Mouse (Mus musculus): ENCODE results near the gene Zkscan3.
A peak's percentile ranks its signal among the peaks of the same experiment; 100 is the strongest.

The Zkscan3 gene

GRCm38 (mm10) chr13:21402287-21402846 is at the start of gene Zkscan3:
TSS of gene Zkscan3 (minus strand) at chr13:21402755.
- DNase-seq, result peak; percentile 92

GRCm38 (mm10) chr13:21447856-21448614 is 45.5 kb upstream of the Zkscan3 start:
- no peak for DNase-seq

- no peak for DNase-seq
These were observed 44.2 kb upstream of the Zkscan3 start for GRCm38 (mm10) chr13:21446796-21447195.

- no peak for DNase-seq
These were observed 38.6 kb upstream of the Zkscan3 start for GRCm38 (mm10) chr13:21441207-21441572.

- peak; percentile 90 for DNase-seq
These were observed 38.1 kb upstream of the Zkscan3 start, which contains the start of gene Pgbd1 for GRCm38 (mm10) chr13:21440503-21441206. TSS of gene Pgbd1 (minus strand) at chr13:21441058.

- DNase-seq, result no peak
These were observed 32.9 kb upstream of the Zkscan3 start for GRCm38 (mm10) chr13:21435476-21435875.

- DNase-seq, result no peak
These were observed 25.1 kb upstream of the Zkscan3 start for GRCm38 (mm10) chr13:21427631-21428030.

GRCm38 (mm10) chr13:21423301-21423700 is 20.7 kb upstream of the Zkscan3 start:
- DNase-seq, result no peak

GRCm38 (mm10) chr13:21418865-21419264 is 16.3 kb upstream of the Zkscan3 start:
- no peak for DNase-seq

GRCm38 (mm10) chr13:21417298-21418010 is 14.9 kb upstream of the Zkscan3 start:
- no peak for DNase-seq

- DNase-seq, result no peak
These were observed 13.2 kb upstream of the Zkscan3 start for GRCm38 (mm10) chr13:21415750-21416149.

- no peak for DNase-seq
These were observed 12.7 kb upstream of the Zkscan3 start for GRCm38 (mm10) chr13:21415266-21415665.

- no peak for DNase-seq
These were observed 12.0 kb upstream of the Zkscan3 start for GRCm38 (mm10) chr13:21414231-21415212.

GRCm38 (mm10) chr13:21408805-21409459 is 6.4 kb upstream of the Zkscan3 start:
- DNase-seq, result peak; percentile 1

- DNase-seq, result peak; percentile 93
These were observed 5.6 kb upstream of the Zkscan3 start for GRCm38 (mm10) chr13:21407969-21408804.

GRCm38 (mm10) chr13:21407341-21407740 is 4.8 kb upstream of the Zkscan3 start:
- DNase-seq, result peak; percentile 1

- no peak for DNase-seq
These were observed 293 bp upstream of the Zkscan3 start for GRCm38 (mm10) chr13:21402848-21403247.

GRCm38 (mm10) chr13:21401636-21402286 is 794 bp downstream of the Zkscan3 start:
- peak; percentile 27 for DNase-seq

GRCm38 (mm10) chr13:21401166-21401565 is 1.4 kb downstream of the Zkscan3 start:
- no peak for DNase-seq

- no peak for DNase-seq
These were observed 5.1 kb downstream of the Zkscan3 start for GRCm38 (mm10) chr13:21397486-21397885.

Measured in retina, postnatal 1 day (tissue).